Mouse (Mus musculus): ENCODE data around the gene Krtap16-1. TPM values are rescaled to one million over a fixed set of nuclear protein-coding genes. Genes with fewer than 3 reads are reported as not detected.

Gene Krtap16-1
- total and polyA plus RNA-seq, 2 experiments from 2014 or later: not detected

- no peak for TF ChIP-seq CTCF (IDR thresholded peaks at IDR 0.05; ENCODE audit: low read depth)
- Histone ChIP-seq H3K4me2 (ENCODE audit: low read depth) (no peak overlapping the region), H3K27me3 (ENCODE audit: insufficient read depth, low read length) (no peaks in the 10 kb centered on the region), H3K4me3 (ENCODE audit: low read depth, low read length) (no peak overlapping the region), H3K36me3 (ENCODE audit: insufficient read depth) (no peaks in the 10 kb centered on the region), H3K4me1 (ENCODE audit: insufficient read depth) (no peaks in the 10 kb centered on the region), H3K9me3 (ENCODE audit: low read length) (no peaks in the 10 kb centered on the region), H3K9ac (no peak overlapping the region), H3K27ac (ENCODE audit: low read depth, low read length) (no peak overlapping the region)
- 86% methylated on average over 5 of the region's 5 CpGs for WGBS
- no peak for DNase-seq
- no peak for ATAC-seq
Measured at GRCm38 (mm10) chr11:100008336-100008735, 21.9 kb upstream of the Krtap16-1 start.

GRCm38 (mm10) chr11:100006624-100007023 lies 20.2 kb upstream of the Krtap16-1 start:
- Histone ChIP-seq H3K27me3 (ENCODE audit: insufficient read depth, low read length) (no peaks in the 10 kb centered on the region), H3K9me3 (ENCODE audit: low read length) (no peaks in the 10 kb centered on the region), H3K27ac (ENCODE audit: low read depth, low read length) (no peak overlapping the region), H3K4me3 (ENCODE audit: low read depth, low read length) (no peak overlapping the region), H3K9ac (no peak overlapping the region), H3K4me1 (ENCODE audit: insufficient read depth) (no peaks in the 10 kb centered on the region), H3K36me3 (ENCODE audit: insufficient read depth) (no peaks in the 10 kb centered on the region), H3K4me2 (ENCODE audit: low read depth) (no peak overlapping the region)
- WGBS: 60% methylated on average over 3 of the region's 3 CpGs
- TF ChIP-seq CTCF (IDR thresholded peaks at IDR 0.05; ENCODE audit: low read depth): peak; percentile 36
- no peak for ATAC-seq
- DNase-seq: no peak

- no peak for ATAC-seq
- Histone ChIP-seq H3K4me2 (ENCODE audit: low read depth) (no peak overlapping the region), H3K4me1 (ENCODE audit: insufficient read depth) (no peaks in the 10 kb centered on the region), H3K9ac (no peak overlapping the region), H3K9me3 (ENCODE audit: low read length) (no peaks in the 10 kb centered on the region), H3K4me3 (ENCODE audit: low read depth, low read length) (no peak overlapping the region), H3K27me3 (ENCODE audit: insufficient read depth, low read length) (no peaks in the 10 kb centered on the region), H3K36me3 (ENCODE audit: insufficient read depth) (no peaks in the 10 kb centered on the region), H3K27ac (ENCODE audit: low read depth, low read length) (no peak overlapping the region)
- WGBS: 89% methylated on average over 8 of the region's 8 CpGs
- no peak for TF ChIP-seq CTCF (IDR thresholded peaks at IDR 0.05; ENCODE audit: low read depth)
- no peak for DNase-seq
Measured at GRCm38 (mm10) chr11:100005905-100006304, 19.5 kb upstream of the Krtap16-1 start.

- peak; percentile 86 for TF ChIP-seq CTCF (IDR thresholded peaks at IDR 0.05; ENCODE audit: low read depth)
- Histone ChIP-seq H3K4me2 (ENCODE audit: low read depth) (no peak overlapping the region), H3K9me3 (ENCODE audit: low read length) (no peaks in the 10 kb centered on the region)
Measured at GRCm38 (mm10) chr11:100004846-100005245, 18.4 kb upstream of the Krtap16-1 start.

GRCm38 (mm10) chr11:99999091-99999490 lies 12.7 kb upstream of the Krtap16-1 start:
- no peak for ATAC-seq
- DNase-seq: no peak
- Histone ChIP-seq H3K4me2 (ENCODE audit: low read depth) (no peak overlapping the region), H3K4me3 (ENCODE audit: low read depth, low read length) (no peak overlapping the region), H3K36me3 (ENCODE audit: insufficient read depth) (no peaks in the 10 kb centered on the region), H3K9me3 (ENCODE audit: low read length) (no peaks in the 10 kb centered on the region), H3K9ac (no peak overlapping the region), H3K27me3 (ENCODE audit: insufficient read depth, low read length) (peaks cover 7% of the 10 kb centered on the region; the same call in 1 of the 2 replicates), H3K4me1 (ENCODE audit: insufficient read depth) (no peaks in the 10 kb centered on the region), H3K27ac (ENCODE audit: low read depth, low read length) (no peak overlapping the region)
- no peak for TF ChIP-seq CTCF (IDR thresholded peaks at IDR 0.05; ENCODE audit: low read depth)
- 93% methylated on average over 7 of the region's 7 CpGs for WGBS

More at GRCm38 (mm10) chr11:100004846-100005245, 18.4 kb upstream of the Krtap16-1 start:
- DNase-seq (peak; percentile 78), ATAC-seq (peak; percentile 62; the same call in 1 of the 2 replicates)
- WGBS: 21% methylated on average over 6 of the region's 6 CpGs
- Histone ChIP-seq H3K9ac (no peak overlapping the region), H3K27me3 (ENCODE audit: insufficient read depth, low read length) (no peaks in the 10 kb centered on the region), H3K4me1 (ENCODE audit: insufficient read depth) (no peaks in the 10 kb centered on the region), H3K27ac (ENCODE audit: low read depth, low read length) (no peak overlapping the region), H3K4me3 (ENCODE audit: low read depth, low read length) (no peak overlapping the region), H3K36me3 (ENCODE audit: insufficient read depth) (no peaks in the 10 kb centered on the region)

- Histone ChIP-seq H3K4me1 (ENCODE audit: insufficient read depth) (no peaks in the 10 kb centered on the region), H3K27me3 (ENCODE audit: insufficient read depth, low read length) (peaks cover 8% of the 10 kb centered on the region; the same call in 1 of the 2 replicates), H3K9ac (no peak overlapping the region), H3K27ac (ENCODE audit: low read depth, low read length) (no peak overlapping the region), H3K36me3 (ENCODE audit: insufficient read depth) (no peaks in the 10 kb centered on the region), H3K9me3 (ENCODE audit: low read length) (no peaks in the 10 kb centered on the region), H3K4me3 (ENCODE audit: low read depth, low read length) (no peak overlapping the region), H3K4me2 (ENCODE audit: low read depth) (no peak overlapping the region)
- no peak for ATAC-seq
- 65% methylated on average over 4 of the region's 4 CpGs for WGBS
- no peak for TF ChIP-seq CTCF (IDR thresholded peaks at IDR 0.05; ENCODE audit: low read depth)
- no peak for DNase-seq
Measured at GRCm38 (mm10) chr11:99994384-99994661, 7.9 kb upstream of the Krtap16-1 start.

- WGBS: 26% methylated on average over 26 of the region's 26 CpGs
- Histone ChIP-seq H3K4me2 (ENCODE audit: low read depth) (peak within 1 kb of the TSS; percentile 27), H3K9ac (no peak within 1 kb of the TSS), H3K4me1 (ENCODE audit: insufficient read depth) (no peaks in the 10 kb centered on the region), H3K27me3 (ENCODE audit: insufficient read depth, low read length) (peaks cover 8% of the 10 kb centered on the region; the same call in 1 of the 2 replicates), H3K4me3 (ENCODE audit: low read depth, low read length) (0 out of 2 replicates have a peak within 1 kb of the TSS, but pooled peaks have one; percentile 3), H3K27ac (ENCODE audit: low read depth, low read length) (no peak within 1 kb of the TSS), H3K36me3 (ENCODE audit: insufficient read depth) (no peaks in the 10 kb centered on the region), H3K9me3 (ENCODE audit: low read length) (no peaks in the 10 kb centered on the region)
- no peak for DNase-seq
- TF ChIP-seq CTCF (IDR thresholded peaks at IDR 0.05; ENCODE audit: low read depth): no peak
- no peak for ATAC-seq
Measured at GRCm38 (mm10) chr11:99993620-99994383, 7.4 kb upstream of the Krtap16-1 start, which contains the start of gene Krtap17-1. TSS of gene Krtap17-1 (minus strand) at chr11:99993994.

All from forebrain, postnatal 0 days (tissue).